13 mouse cellular contexts compared by ENCODE assay signal in the genomic region with DNA sequence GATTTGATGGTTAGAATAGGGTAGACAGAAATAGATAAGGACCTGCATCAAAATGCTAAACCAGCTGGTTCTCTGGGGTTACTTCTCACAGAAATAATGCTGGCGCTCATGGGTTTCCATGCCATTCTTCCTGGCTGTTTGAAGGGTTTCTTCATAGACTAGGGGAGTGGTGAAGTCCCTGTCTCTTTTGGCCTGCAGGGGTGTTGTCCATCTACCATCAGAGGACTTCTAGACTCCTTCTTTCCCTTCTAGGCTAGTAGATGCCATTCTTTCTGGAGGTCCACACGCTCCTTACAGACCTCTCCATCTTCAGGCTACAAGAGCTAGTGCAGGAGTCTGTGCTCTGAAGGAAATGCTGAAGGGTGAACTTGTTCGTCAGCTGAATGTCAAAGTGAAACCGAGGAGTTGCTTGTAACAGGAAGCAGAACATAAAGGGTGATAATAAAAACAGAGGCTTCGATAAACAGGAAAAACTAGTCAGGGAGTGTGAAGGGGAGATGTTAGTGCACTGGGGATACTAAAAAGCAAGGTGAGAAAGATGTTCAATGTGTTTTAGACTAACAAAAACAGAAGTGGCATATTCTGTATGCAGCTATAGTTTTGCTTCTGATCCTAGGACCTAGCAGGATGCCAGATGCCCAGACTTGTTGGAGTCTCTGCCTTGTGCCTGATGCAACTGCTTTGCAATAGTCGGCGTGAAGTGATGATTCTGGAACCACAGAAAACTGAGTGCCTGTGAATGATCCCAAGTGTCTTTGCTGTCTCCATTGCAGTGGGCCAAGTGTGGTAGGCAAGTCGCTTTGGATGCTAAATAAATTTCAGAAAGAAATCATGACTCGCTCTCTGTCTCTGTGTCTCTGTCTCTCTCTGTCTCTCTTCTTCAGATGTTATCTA.
DNase-seq lines count a peak whose midpoint lies in the region; ATAC-seq lines count a peak whose summit lies in the region.
"Had no signal": no experiment of that assay in that cellular context is flagged by ENCODE, and none has a peak within 500 bp of the region (broad histone marks: within the 10 kb centered on the region; RNA-seq: fewer than 3 reads in every experiment).

No protein-coding gene starts in this region.

- DNase-seq in midbrain, embryonic 11.5 days (ENCODE audit: low spot score, missing footprints), result peak; percentile 26
- DNase-seq in MN1 (ENCODE audit: low spot score), result peak; percentile 41
- peak; percentile 22 for DNase-seq in large intestine, adult 2 months (ENCODE audit: low read depth, low spot score)
- DNase-seq in testis, postnatal 10 days (ENCODE audit: low spot score), result no peak
- DNase-seq in layer of hippocampus, adult 8-10 months (ENCODE audit: low spot score in 2 of 2), result no peak
- DNase-seq: kidney, postnatal 4 days; right cerebral cortex, postnatal 4 days had no signal

- no peak for ATAC-seq in midbrain, embryonic 11.5 days (ENCODE audit: low FRiP score)
- no peak for ATAC-seq in midbrain, embryonic 13.5 days
- peak; percentile 74 for ATAC-seq in monocyte, adult 5-6 weeks (replicated peaks; ENCODE audit: insufficient number of reproducible peaks, low FRiP score, low TSS enrichment, poor library complexity, severe bottlenecking)
- ATAC-seq in erythroid progenitor cell, adult 5-6 weeks (replicated peaks; ENCODE audit: low FRiP score, poor library complexity, severe bottlenecking), result no peak

- WGBS in midbrain, embryonic 11.5 days, result 92% methylated on average over 9 of the region's 9 CpGs
- WGBS in midbrain, embryonic 13.5 days, result 94% methylated on average over 9 of the region's 9 CpGs
- WGBS in large intestine, adult 2 months, result 61% methylated on average over 9 of the region's 9 CpGs

- no peaks in the 10 kb centered on the region for H3K36me3 ChIP-seq in midbrain, embryonic 11.5 days (ENCODE audit: control insufficient read depth, insufficient read depth, low read length)
- no peaks in the 10 kb centered on the region for H3K36me3 ChIP-seq in midbrain, embryonic 13.5 days
- H3K36me3 ChIP-seq: hindbrain, embryonic 12.5 days; limb, embryonic 15.5 days; neural tube, embryonic 12.5 days had no signal

- no peak overlapping the region for H3K4me2 ChIP-seq in midbrain, embryonic 11.5 days
- H3K4me2 ChIP-seq in midbrain, embryonic 13.5 days (replicated peaks), result no peak overlapping the region
- H3K4me2 ChIP-seq: hindbrain, embryonic 12.5 days; limb, embryonic 15.5 days; neural tube, embryonic 12.5 days had no signal

- H3K27me3 ChIP-seq in midbrain, embryonic 11.5 days (ENCODE audit: control insufficient read depth, insufficient read depth, low read length), result no peaks in the 10 kb centered on the region
- no peaks in the 10 kb centered on the region for H3K27me3 ChIP-seq in midbrain, embryonic 13.5 days
- H3K27me3 ChIP-seq: hindbrain, embryonic 12.5 days; limb, embryonic 15.5 days; neural tube, embryonic 12.5 days had no signal

- peaks cover 23% of the 10 kb centered on the region for H3K4me1 ChIP-seq in midbrain, embryonic 11.5 days (ENCODE audit: control insufficient read depth, insufficient read depth, low read length)
- H3K4me1 ChIP-seq in midbrain, embryonic 13.5 days (replicated peaks), result peaks cover 29% of the 10 kb centered on the region

- H3K4me3 ChIP-seq in midbrain, embryonic 11.5 days (ENCODE audit: low read depth, low read length), result no peak overlapping the region
- H3K4me3 ChIP-seq in midbrain, embryonic 13.5 days (replicated peaks), result no peak overlapping the region
- H3K4me3 ChIP-seq: hindbrain, embryonic 12.5 days; limb, embryonic 15.5 days; neural tube, embryonic 12.5 days had no signal

- H3K9ac ChIP-seq in midbrain, embryonic 11.5 days (ENCODE audit: low read length), result no peak overlapping the region
- H3K9ac ChIP-seq in midbrain, embryonic 13.5 days (replicated peaks), result no peak overlapping the region
- H3K9ac ChIP-seq: hindbrain, embryonic 12.5 days; limb, embryonic 15.5 days; neural tube, embryonic 12.5 days had no signal

- H3K27ac ChIP-seq in midbrain, embryonic 11.5 days (ENCODE audit: low read depth, low read length), result no peak overlapping the region
- no peak overlapping the region for H3K27ac ChIP-seq in midbrain, embryonic 13.5 days
- H3K27ac ChIP-seq: hindbrain, embryonic 12.5 days; limb, embryonic 15.5 days; neural tube, embryonic 12.5 days had no signal

- no peaks in the 10 kb centered on the region for H3K9me3 ChIP-seq in midbrain, embryonic 11.5 days (ENCODE audit: control insufficient read depth, low read length)
- H3K9me3 ChIP-seq in midbrain, embryonic 13.5 days, result no peaks in the 10 kb centered on the region
- H3K9me3 ChIP-seq: hindbrain, embryonic 12.5 days; limb, embryonic 15.5 days; neural tube, embryonic 12.5 days had no signal

Comparison
In these comparisons a context has a peak if more than half of its experiments do, and no peak if none do; other contexts are left out.
1. DNase-seq: peak in midbrain, embryonic 11.5 days (single experiment), MN1 (single experiment) and large intestine, adult 2 months (single experiment); none in testis, postnatal 10 days (single experiment) and layer of hippocampus, adult 8-10 months (0 of 2).